Mouse (Mus musculus): ENCODE measurements around the gene Cacnb4. TPM values are rescaled to one million over a fixed set of nuclear protein-coding genes. Genes with fewer than 3 reads are reported as not detected.

Cacnb4 gene
- polyA plus RNA-seq, 1 experiment from 2014 or later: 0.34 TPM

DNA sequence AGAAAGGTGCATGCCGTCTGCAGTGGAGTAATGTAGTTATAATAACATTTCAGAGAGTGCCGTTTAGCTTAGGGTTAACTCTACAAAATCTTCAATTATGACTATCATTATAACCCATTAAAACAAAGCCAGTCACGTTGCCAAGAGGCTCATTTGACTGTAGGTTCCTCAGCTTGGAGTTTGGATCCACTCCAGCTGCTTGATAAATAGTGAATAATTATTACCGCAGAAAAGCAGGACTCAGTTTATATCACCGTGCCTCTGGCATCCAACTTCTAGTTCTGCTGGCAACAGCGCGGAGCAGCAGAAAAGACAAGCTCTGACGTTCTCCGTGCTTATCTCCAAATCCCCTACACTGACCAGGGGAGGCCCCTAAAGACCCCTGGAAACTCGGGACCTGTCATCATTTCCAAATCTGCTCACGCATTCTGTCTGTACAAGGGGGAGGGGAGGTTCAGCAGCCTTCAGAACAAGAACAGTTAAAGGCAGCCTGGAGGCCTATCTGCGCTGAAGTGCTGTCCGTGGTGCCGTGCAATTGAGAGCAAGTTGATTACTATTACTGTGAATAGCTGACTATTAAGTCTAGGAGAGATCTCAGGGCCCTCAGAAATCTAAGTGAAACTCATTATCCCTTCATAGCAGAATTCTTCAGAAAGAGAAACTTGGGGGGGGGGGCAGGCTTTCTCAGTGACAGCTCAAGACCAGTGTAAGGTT, 240.6 kb downstream of the Cacnb4 start:
- H3K27ac ChIP-seq (ENCODE audit: low read length): peak overlapping the region; percentile 43
- no peaks in the 10 kb centered on the region for H3K27me3 ChIP-seq (ENCODE audit: control insufficient read depth, insufficient read depth, low read length)

GRCm38 (mm10) chr2:52433365-52433764, 243.3 kb downstream of the Cacnb4 start:
- no peak overlapping the region for H3K4me2 ChIP-seq (ENCODE audit: low read depth, low read length)
- no peaks in the 10 kb centered on the region for H3K9me3 ChIP-seq (replicated peaks; ENCODE audit: control insufficient read depth, low read length)
- H3K4me1 ChIP-seq (ENCODE audit: control insufficient read depth, insufficient read depth, low read length): peaks cover 20% of the 10 kb centered on the region
- H3K36me3 ChIP-seq (ENCODE audit: control insufficient read depth, insufficient read depth): no peaks in the 10 kb centered on the region
- no peaks in the 10 kb centered on the region for H3K27me3 ChIP-seq (ENCODE audit: control insufficient read depth, insufficient read depth, low read length)
- H3K9ac ChIP-seq (ENCODE audit: low read length): no peak overlapping the region
- H3K4me3 ChIP-seq (ENCODE audit: low read length): no peak overlapping the region
- WGBS: 51% methylated on average over 7 of the region's 7 CpGs
- H3K27ac ChIP-seq (ENCODE audit: low read length): no peak overlapping the region
- ATAC-seq (replicated peaks; ENCODE audit: extremely low read depth, insufficient read depth, low FRiP score): no peak

More for the DNA sequence above, 240.6 kb downstream of the Cacnb4 start:
- H3K9me3 ChIP-seq (replicated peaks; ENCODE audit: control insufficient read depth, low read length): no peaks in the 10 kb centered on the region
- peak overlapping the region; percentile 37; the same call in 1 of the 2 replicates for H3K9ac ChIP-seq (ENCODE audit: low read length)
- peak overlapping the region; percentile 53 for H3K4me2 ChIP-seq (ENCODE audit: low read depth, low read length)
- H3K4me3 ChIP-seq (ENCODE audit: low read length): peak overlapping the region; percentile 26
- peaks cover 26% of the 10 kb centered on the region for H3K4me1 ChIP-seq (ENCODE audit: control insufficient read depth, insufficient read depth, low read length)
- ATAC-seq (replicated peaks; ENCODE audit: extremely low read depth, insufficient read depth, low FRiP score): no peak
- no peaks in the 10 kb centered on the region for H3K36me3 ChIP-seq (ENCODE audit: control insufficient read depth, insufficient read depth)
- WGBS: 24% methylated on average over 14 of the region's 14 CpGs

GRCm38 (mm10) chr2:52427383-52427782, 249.2 kb downstream of the Cacnb4 start:
- Histone ChIP-seq H3K4me2 (ENCODE audit: low read depth, low read length) (no peak overlapping the region), H3K4me1 (ENCODE audit: control insufficient read depth, insufficient read depth, low read length) (peaks cover 13% of the 10 kb centered on the region), H3K9ac (ENCODE audit: low read length) (no peak overlapping the region), H3K4me3 (ENCODE audit: low read length) (no peak overlapping the region), H3K36me3 (ENCODE audit: control insufficient read depth, insufficient read depth) (no peaks in the 10 kb centered on the region), H3K27ac (ENCODE audit: low read length) (no peak overlapping the region), H3K9me3 (replicated peaks; ENCODE audit: control insufficient read depth, low read length) (no peaks in the 10 kb centered on the region), H3K27me3 (ENCODE audit: control insufficient read depth, insufficient read depth, low read length) (no peaks in the 10 kb centered on the region)
- ATAC-seq (replicated peaks; ENCODE audit: extremely low read depth, insufficient read depth, low FRiP score): no peak
- WGBS: 62% methylated on average over 3 of the region's 3 CpGs

DNA sequence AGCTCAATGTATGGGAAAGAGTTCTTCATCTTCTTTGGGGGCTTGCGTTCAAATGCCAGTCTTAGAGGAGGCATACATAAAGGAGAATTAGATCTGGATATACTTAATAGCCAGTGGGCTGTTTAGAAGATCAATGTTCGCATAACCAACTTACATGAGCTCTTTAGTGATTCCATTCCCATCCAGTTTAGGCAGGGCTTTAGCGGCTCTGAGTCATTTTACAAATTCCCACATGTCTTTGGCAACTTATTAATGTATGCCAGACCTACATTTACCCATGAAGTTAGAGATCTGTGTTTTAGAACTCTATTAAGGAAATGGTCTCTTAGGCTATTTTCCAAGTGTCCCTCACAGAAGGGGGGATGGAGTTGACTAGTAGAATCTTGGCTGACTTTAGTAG, 250.6 kb downstream of the Cacnb4 start:
- no peak for ATAC-seq (replicated peaks; ENCODE audit: extremely low read depth, insufficient read depth, low FRiP score)
- H3K27ac ChIP-seq (ENCODE audit: low read length): no peak overlapping the region
- no peaks in the 10 kb centered on the region for H3K27me3 ChIP-seq (ENCODE audit: control insufficient read depth, insufficient read depth, low read length)
- H3K9ac ChIP-seq (ENCODE audit: low read length): no peak overlapping the region
- no peaks in the 10 kb centered on the region for H3K36me3 ChIP-seq (ENCODE audit: control insufficient read depth, insufficient read depth)
- peaks cover 26% of the 10 kb centered on the region for H3K4me1 ChIP-seq (ENCODE audit: control insufficient read depth, insufficient read depth, low read length)
- H3K4me3 ChIP-seq (ENCODE audit: low read length): peak overlapping the region; percentile 100; the same call in 1 of the 2 replicates
- WGBS: 85% methylated on average over 3 of the region's 3 CpGs
- no peaks in the 10 kb centered on the region for H3K9me3 ChIP-seq (replicated peaks; ENCODE audit: control insufficient read depth, low read length)
- peak overlapping the region; percentile 80 for H3K4me2 ChIP-seq (ENCODE audit: low read depth, low read length)

DNA sequence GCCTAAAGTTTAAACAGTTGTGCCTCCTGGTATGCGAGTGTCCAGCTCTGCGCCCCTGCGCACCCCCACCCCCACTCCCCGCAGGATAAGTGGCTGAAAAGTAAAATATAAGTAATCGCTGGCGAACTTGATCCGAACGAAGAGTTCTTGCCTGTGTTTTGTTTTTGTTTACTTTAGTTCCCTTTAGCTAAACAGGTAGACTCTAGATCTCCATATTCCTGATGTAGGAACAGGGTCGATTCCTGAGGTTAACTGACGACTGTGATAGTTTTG, 251.2 kb downstream of the Cacnb4 start:
- Histone ChIP-seq H3K4me1 (ENCODE audit: control insufficient read depth, insufficient read depth, low read length) (peaks cover 31% of the 10 kb centered on the region), H3K27me3 (ENCODE audit: control insufficient read depth, insufficient read depth, low read length) (no peaks in the 10 kb centered on the region), H3K4me3 (ENCODE audit: low read length) (peak overlapping the region; percentile 100), H3K9me3 (replicated peaks; ENCODE audit: control insufficient read depth, low read length) (no peaks in the 10 kb centered on the region), H3K9ac (ENCODE audit: low read length) (peak overlapping the region; percentile 99), H3K4me2 (ENCODE audit: low read depth, low read length) (peak overlapping the region; percentile 80), H3K27ac (ENCODE audit: low read length) (peak overlapping the region; percentile 77), H3K36me3 (ENCODE audit: control insufficient read depth, insufficient read depth) (no peaks in the 10 kb centered on the region)
- WGBS: 21% methylated on average over 10 of the region's 10 CpGs
- ATAC-seq (replicated peaks; ENCODE audit: extremely low read depth, insufficient read depth, low FRiP score): no peak

- peak within 1 kb of the TSS; percentile 80 for H3K4me2 ChIP-seq (ENCODE audit: low read depth, low read length)
These were observed 251.7 kb downstream of the Cacnb4 start, which contains the start of gene Arl5a for GRCm38 (mm10) chr2:52424747-52425522. Gene Arl5a, minus strand, starts transcription at chr2:52424901.

GRCm38 (mm10) chr2:52424248-52424728, 252.3 kb downstream of the Cacnb4 start:
- peak overlapping the region; percentile 92 for H3K27ac ChIP-seq (ENCODE audit: low read length)
- peaks cover 40% of the 10 kb centered on the region for H3K4me1 ChIP-seq (ENCODE audit: control insufficient read depth, insufficient read depth, low read length)
- peak overlapping the region; percentile 99 for H3K9ac ChIP-seq (ENCODE audit: low read length)
- peak overlapping the region; percentile 74 for H3K4me2 ChIP-seq (ENCODE audit: low read depth, low read length)
- WGBS: under 1% methylated on average over 42 of the region's 42 CpGs
- H3K9me3 ChIP-seq (replicated peaks; ENCODE audit: control insufficient read depth, low read length): no peaks in the 10 kb centered on the region
- H3K27me3 ChIP-seq (ENCODE audit: control insufficient read depth, insufficient read depth, low read length): no peaks in the 10 kb centered on the region
- peak overlapping the region; percentile 100 for H3K4me3 ChIP-seq (ENCODE audit: low read length)
- peak; percentile 61 for ATAC-seq (replicated peaks; ENCODE audit: extremely low read depth, insufficient read depth, low FRiP score)
- H3K36me3 ChIP-seq (ENCODE audit: control insufficient read depth, insufficient read depth): no peaks in the 10 kb centered on the region

More at GRCm38 (mm10) chr2:52424747-52425522, 251.7 kb downstream of the Cacnb4 start, which contains the start of gene Arl5a:
- peak within 1 kb of the TSS; percentile 100 for H3K4me3 ChIP-seq (ENCODE audit: low read length)
- H3K36me3 ChIP-seq (ENCODE audit: control insufficient read depth, insufficient read depth): no peaks in the 10 kb centered on the region
- no peaks in the 10 kb centered on the region for H3K9me3 ChIP-seq (replicated peaks; ENCODE audit: control insufficient read depth, low read length)
- no peaks in the 10 kb centered on the region for H3K27me3 ChIP-seq (ENCODE audit: control insufficient read depth, insufficient read depth, low read length)
- H3K9ac ChIP-seq (ENCODE audit: low read length): peak within 1 kb of the TSS; percentile 99
- H3K27ac ChIP-seq (ENCODE audit: low read length): peak within 1 kb of the TSS; percentile 92
- ATAC-seq (replicated peaks; ENCODE audit: extremely low read depth, insufficient read depth, low FRiP score): peak; percentile 97
- under 1% methylated on average over 56 of the region's 57 CpGs for WGBS
- peaks cover 35% of the 10 kb centered on the region for H3K4me1 ChIP-seq (ENCODE audit: control insufficient read depth, insufficient read depth, low read length)

DNA sequence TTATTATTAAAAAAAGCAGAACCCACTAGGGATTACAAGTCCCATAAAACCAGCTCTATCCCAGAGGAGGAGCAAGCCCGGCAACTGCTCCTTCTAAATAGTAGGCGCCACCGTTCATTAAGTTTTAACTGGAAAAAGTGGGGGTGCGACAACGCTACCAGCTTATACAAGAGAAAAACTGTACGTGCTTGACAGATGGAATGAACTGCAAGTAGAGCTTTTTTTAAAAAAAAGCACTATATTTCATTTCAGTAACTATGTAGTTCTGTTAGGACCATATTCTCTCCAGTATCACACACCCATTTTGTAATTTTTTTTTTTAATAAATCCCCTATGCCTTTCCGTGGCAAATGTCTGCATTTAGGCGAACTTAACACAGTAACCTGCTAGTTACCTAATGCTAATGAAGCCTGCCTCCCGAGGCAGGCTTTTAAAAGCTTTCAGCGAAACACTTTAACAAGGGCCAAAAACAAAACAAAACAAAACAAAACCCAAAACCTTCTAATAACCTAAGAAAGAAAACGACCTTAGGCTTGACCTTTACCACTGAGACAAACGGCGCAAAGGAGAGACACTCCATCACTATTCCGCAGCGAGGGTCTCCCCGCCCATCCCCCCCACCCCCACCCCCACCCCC, 252.9 kb downstream of the Cacnb4 start:
- Histone ChIP-seq H3K9ac (ENCODE audit: low read length) (peak overlapping the region; percentile 99), H3K36me3 (ENCODE audit: control insufficient read depth, insufficient read depth) (no peaks in the 10 kb centered on the region), H3K4me1 (ENCODE audit: control insufficient read depth, insufficient read depth, low read length) (peaks cover 45% of the 10 kb centered on the region), H3K4me2 (ENCODE audit: low read depth, low read length) (peak overlapping the region; percentile 74), H3K27ac (ENCODE audit: low read length) (peak overlapping the region; percentile 92), H3K9me3 (replicated peaks; ENCODE audit: control insufficient read depth, low read length) (no peaks in the 10 kb centered on the region), H3K27me3 (ENCODE audit: control insufficient read depth, insufficient read depth, low read length) (no peaks in the 10 kb centered on the region), H3K4me3 (ENCODE audit: low read length) (peak overlapping the region; percentile 100)
- WGBS: 1% methylated on average over 16 of the region's 16 CpGs
- no peak for ATAC-seq (replicated peaks; ENCODE audit: extremely low read depth, insufficient read depth, low FRiP score)

Data from heart, embryonic 16.5 days (tissue).